Mouse (Mus musculus): ENCODE data around the gene Ppp1r7. TPM values are rescaled to one million over a fixed set of nuclear protein-coding genes. Genes with fewer than 3 reads are reported as not detected.
A peak's percentile ranks its signal among the peaks of the same experiment; 100 is the strongest.

Gene Ppp1r7
- polyA plus RNA-seq, 1 experiment from 2014 or later = 88.6 TPM

DNA sequence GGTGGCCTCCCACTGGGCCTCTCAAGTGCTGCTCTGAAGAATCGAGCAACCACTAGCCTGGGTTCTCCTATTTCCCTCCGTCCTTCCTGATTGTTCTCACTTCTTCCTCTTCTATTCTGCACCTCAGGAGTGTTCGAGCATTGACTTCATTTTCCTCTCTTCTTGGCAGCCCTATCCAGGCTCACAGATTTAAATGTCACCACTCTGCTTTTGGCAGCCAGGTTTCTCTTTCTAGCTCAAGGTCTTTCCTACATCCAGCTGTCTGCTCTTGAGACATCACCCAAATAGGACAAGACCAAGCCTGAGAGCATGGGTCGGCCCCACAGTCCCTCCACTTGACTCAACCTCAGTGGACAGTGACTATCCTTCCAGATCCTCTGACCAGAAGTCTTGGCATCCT, 20.0 kb downstream of the Ppp1r7 start:
- Histone ChIP-seq H3K27me3 (no peaks in the 10 kb centered on the region), H3K4me2 (no peak overlapping the region), H3K27ac (no peak overlapping the region), H3K4me1 (no peaks in the 10 kb centered on the region), H3K9ac (no peak overlapping the region), H3K9me3 (no peaks in the 10 kb centered on the region), H3K4me3 (replicated peaks) (no peak overlapping the region), H3K36me3 (replicated peaks) (peaks cover 91% of the 10 kb centered on the region)
- no peak for ATAC-seq (ENCODE audit: low FRiP score)
- WGBS = 89% methylated on average over 4 of the region's 4 CpGs

DNA sequence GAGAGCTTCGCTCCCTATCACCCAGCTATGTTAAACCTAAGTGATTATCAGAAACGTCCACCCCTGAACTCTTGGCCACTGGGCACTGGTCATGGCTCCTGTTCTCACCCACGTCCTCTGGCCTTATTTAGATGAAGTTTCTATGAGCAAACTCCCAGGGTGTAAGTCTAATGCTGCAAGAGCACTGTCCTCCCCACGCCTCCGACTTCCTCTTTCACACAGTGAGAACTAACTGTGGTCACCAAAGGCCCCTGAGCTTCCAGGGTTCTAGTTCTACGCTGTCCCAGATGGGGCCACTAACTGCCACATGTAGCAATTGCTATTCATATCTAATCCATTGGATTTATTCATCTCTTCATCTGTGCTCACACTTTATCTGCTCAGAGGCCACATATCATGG, 23.0 kb downstream of the Ppp1r7 start:
- Histone ChIP-seq H3K4me3 (replicated peaks) (no peak overlapping the region), H3K27me3 (no peaks in the 10 kb centered on the region), H3K36me3 (replicated peaks) (peaks cover 64% of the 10 kb centered on the region), H3K27ac (no peak overlapping the region), H3K9ac (no peak overlapping the region), H3K4me1 (no peaks in the 10 kb centered on the region), H3K4me2 (no peak overlapping the region), H3K9me3 (no peaks in the 10 kb centered on the region)
- no peak for ATAC-seq (ENCODE audit: low FRiP score)
- 94% methylated on average over 6 of the region's 6 CpGs for WGBS

DNA sequence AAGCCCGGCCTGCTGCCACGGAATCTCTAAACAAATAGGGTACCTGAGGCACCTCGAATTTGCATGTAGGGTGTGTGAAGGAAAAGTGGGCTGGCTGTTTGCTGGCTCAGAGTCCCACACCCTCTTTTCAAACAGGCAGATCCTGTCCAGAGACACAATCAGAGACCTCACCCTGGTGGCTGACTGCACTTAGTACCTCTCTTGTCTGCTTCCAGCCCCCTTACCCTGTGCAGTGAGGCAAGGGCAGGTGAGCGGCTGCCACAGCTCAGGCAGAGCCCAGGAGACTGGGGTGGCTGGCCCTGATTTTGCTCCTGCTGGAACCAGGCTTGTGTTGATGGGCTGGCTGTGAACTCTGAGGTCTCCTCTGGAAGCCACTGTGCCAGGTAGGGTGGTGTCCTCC, 31.0 kb downstream of the Ppp1r7 start, which contains the start of gene Ano7:
Ano7 (plus strand) TSS at position 266 of the 400 bp plus-strand sequence.
- Histone ChIP-seq H3K36me3 (replicated peaks) (no peaks in the 10 kb centered on the region), H3K4me2 (no peak within 1 kb of the TSS), H3K27ac (no peak within 1 kb of the TSS), H3K9me3 (no peaks in the 10 kb centered on the region), H3K4me1 (no peaks in the 10 kb centered on the region), H3K27me3 (no peaks in the 10 kb centered on the region), H3K9ac (no peak within 1 kb of the TSS), H3K4me3 (replicated peaks) (no peak within 1 kb of the TSS)
- WGBS = 80% methylated on average over 4 of the region's 4 CpGs
- ATAC-seq (ENCODE audit: low FRiP score) = no peak

DNA sequence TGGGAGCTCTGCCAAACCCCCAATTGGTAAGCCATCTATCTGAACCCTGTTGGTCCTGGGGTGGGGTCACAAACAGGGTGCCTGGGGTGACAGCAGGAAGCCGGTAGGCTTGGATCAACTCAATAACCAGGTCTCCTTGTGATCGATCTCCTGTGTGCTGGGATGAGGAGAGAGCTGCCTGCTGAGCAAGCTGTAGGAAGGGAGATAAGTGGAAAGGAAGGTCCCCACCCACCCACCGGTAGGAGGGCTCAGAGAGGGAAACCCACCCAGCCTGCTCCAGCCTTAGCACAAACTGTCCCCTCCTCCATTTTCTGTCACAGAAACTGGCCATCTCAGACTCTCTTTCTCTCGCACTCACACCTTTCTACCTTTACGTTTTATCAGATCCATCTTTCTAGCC, 34.7 kb downstream of the Ppp1r7 start:
- Histone ChIP-seq H3K4me3 (replicated peaks) (no peak overlapping the region), H3K9ac (no peak overlapping the region), H3K36me3 (replicated peaks) (no peaks in the 10 kb centered on the region), H3K27me3 (no peaks in the 10 kb centered on the region), H3K4me2 (no peak overlapping the region), H3K4me1 (no peaks in the 10 kb centered on the region), H3K27ac (no peak overlapping the region), H3K9me3 (no peaks in the 10 kb centered on the region)
- no peak for ATAC-seq (ENCODE audit: low FRiP score)
- 71% methylated on average over 5 of the region's 5 CpGs for WGBS

DNA sequence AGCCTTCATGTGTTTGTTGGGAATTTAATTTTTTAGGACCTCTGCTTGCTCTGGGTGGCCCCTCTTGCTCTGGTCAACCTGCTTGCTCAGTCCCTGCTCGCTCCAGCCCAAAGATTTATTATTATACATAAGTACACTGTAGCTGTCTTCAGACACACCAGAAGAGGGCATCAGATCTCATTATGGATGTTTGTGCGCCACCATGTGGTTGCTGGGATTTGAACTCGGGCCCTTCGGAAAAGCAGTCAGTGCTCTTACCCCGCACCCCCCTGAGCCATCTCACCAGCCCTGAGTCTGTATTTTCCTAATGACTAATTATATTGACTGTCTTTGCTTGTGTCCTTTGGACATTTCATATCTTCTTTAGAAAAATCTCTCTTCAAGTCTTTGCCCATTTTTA, 36.5 kb downstream of the Ppp1r7 start:
- no peaks in the 10 kb centered on the region for H3K36me3 ChIP-seq (replicated peaks)
- no peak overlapping the region for H3K27ac ChIP-seq
- no peak for ATAC-seq (ENCODE audit: low FRiP score)
- H3K9me3 ChIP-seq = no peaks in the 10 kb centered on the region
- H3K9ac ChIP-seq = no peak overlapping the region
- WGBS = 79% methylated on average over 5 of the region's 5 CpGs
- no peak overlapping the region for H3K4me3 ChIP-seq (replicated peaks)
- no peaks in the 10 kb centered on the region for H3K27me3 ChIP-seq
- no peaks in the 10 kb centered on the region for H3K4me1 ChIP-seq
- H3K4me2 ChIP-seq = no peak overlapping the region

DNA sequence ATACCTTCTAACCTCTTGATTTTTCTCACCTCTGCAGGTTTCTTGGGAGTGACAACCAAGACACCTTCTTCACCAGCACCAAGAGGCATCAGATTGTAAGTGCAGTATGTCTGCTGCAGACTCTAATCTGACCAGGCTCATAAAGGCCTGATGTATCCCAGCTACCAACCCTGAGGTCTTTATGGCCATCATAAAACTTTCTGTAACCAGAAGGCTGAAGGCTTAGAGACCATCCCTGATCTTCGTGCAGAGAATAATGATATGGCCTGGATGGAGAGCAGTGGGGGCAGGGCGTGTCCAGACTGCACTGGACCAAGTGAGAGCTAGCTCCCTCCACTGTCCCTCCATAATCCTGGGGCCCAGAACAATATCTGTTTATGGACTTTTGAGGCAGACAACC, 44.5 kb downstream of the Ppp1r7 start:
- Histone ChIP-seq H3K4me2 (no peak overlapping the region), H3K27me3 (0 out of 2 replicates have a peak, but pooled peaks cover 4% of the 10 kb centered on the region), H3K4me3 (replicated peaks) (no peak overlapping the region), H3K9me3 (no peaks in the 10 kb centered on the region), H3K27ac (no peak overlapping the region), H3K36me3 (replicated peaks) (no peaks in the 10 kb centered on the region), H3K4me1 (no peaks in the 10 kb centered on the region), H3K9ac (no peak overlapping the region)
- 59% methylated on average over 2 of the region's 2 CpGs for WGBS
- no peak for ATAC-seq (ENCODE audit: low FRiP score)

DNA sequence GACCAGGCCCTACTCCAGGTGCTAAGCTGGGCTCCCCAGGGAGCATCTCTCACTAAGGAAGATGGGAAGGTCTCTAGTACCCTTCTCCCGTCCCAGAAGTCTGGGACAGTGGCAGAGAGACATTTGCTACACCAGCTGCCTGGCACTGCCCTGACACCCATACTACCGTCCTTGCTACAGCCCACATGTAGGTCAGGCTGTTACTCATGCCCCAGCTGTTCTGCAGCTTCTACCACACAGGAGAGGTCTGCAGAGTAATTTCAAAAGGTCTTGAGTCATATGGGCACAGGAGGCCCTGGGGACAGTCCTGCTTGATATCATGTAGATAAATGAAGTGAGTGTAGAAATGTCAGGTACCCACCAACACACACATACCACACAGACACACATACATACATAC, 46.3 kb downstream of the Ppp1r7 start:
- H3K27ac ChIP-seq = no peak overlapping the region
- H3K9ac ChIP-seq = no peak overlapping the region
- H3K4me2 ChIP-seq = no peak overlapping the region
- H3K27me3 ChIP-seq = 0 out of 2 replicates have a peak, but pooled peaks cover 4% of the 10 kb centered on the region
- no peak overlapping the region for H3K4me3 ChIP-seq (replicated peaks)
- H3K4me1 ChIP-seq = no peaks in the 10 kb centered on the region
- 77% methylated on average over 2 of the region's 2 CpGs for WGBS
- H3K36me3 ChIP-seq (replicated peaks) = no peaks in the 10 kb centered on the region
- H3K9me3 ChIP-seq = no peaks in the 10 kb centered on the region
- ATAC-seq (ENCODE audit: low FRiP score) = no peak

DNA sequence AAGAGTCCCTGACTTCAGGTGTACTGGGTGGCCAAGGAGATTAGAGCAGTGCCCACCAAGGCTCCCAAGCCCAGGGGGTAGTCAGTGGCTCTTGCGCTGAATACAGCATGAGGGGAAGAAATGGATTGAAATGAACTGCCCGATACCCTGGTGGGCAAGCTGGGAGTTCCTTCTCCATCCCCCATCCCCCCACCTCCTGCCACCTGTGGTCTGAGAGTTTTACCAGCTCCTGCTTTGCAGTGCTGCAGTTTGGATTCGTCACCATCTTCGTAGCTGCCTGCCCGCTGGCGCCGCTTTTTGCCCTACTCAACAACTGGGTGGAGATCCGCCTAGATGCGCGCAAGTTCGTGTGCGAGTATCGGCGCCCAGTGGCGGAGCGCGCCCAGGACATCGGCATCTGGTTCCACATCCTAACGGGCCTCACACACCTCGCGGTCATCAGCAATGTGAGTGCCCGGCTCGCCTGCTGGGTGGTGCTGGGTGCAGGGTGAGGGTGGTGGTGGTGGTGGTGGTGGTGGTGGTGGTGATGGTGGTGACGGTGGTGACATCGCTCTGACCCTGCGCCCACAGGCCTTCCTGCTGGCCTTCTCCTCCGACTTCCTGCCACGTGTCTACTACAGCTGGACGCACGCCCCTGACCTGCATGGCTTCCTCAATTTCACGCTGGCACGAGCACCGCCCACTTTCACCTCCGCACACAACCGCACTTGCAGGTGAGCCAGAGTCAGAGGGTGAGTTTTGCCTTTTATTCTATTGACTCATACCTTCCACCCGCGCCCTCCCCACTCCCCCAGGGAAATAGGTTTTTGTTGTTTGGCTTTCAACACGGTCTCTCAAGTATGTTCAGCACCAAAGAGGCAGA, 58.8 kb downstream of the Ppp1r7 start:
- ATAC-seq (ENCODE audit: low FRiP score) = no peak
- H3K27ac ChIP-seq = no peak overlapping the region
- 0 out of 2 replicates have a peak overlapping the region, but pooled peaks have one; percentile 29 for H3K9ac ChIP-seq
- peaks cover 9% of the 10 kb centered on the region for H3K27me3 ChIP-seq
- peak overlapping the region; percentile 15 for H3K4me3 ChIP-seq (replicated peaks)
- no peaks in the 10 kb centered on the region for H3K9me3 ChIP-seq
- peaks cover 12% of the 10 kb centered on the region for H3K36me3 ChIP-seq (replicated peaks)
- H3K4me1 ChIP-seq = no peaks in the 10 kb centered on the region; the same call in 1 of the 2 replicates
- H3K4me2 ChIP-seq = peak overlapping the region; percentile 44
- 30% methylated on average over 38 of the region's 38 CpGs for whole genome bisulfite sequencing

DNA sequence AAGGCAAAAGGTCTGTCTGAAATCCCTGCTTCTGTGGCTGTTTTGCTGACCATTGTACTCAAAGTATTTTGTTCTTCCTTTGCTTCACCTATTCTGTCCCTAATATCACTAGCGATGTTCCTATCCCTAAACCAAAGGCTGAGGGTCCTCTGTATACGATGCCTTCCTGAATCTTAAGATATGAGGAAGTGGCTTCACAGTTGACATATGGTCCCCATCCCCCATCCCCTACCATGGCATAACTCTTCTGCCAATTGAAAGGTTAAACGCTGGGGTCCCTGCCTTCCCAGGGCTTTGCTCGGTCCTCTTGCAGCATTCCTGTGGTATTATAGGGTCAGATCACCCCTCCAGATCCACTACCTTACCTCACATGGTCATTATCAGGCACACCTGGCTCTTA, 60.7 kb downstream of the Ppp1r7 start:
- no peaks in the 10 kb centered on the region; the same call in 1 of the 2 replicates for H3K4me1 ChIP-seq
- no peak overlapping the region for H3K4me3 ChIP-seq (replicated peaks)
- H3K27ac ChIP-seq = no peak overlapping the region
- no peak overlapping the region for H3K4me2 ChIP-seq
- H3K9ac ChIP-seq = no peak overlapping the region
- WGBS = 91% methylated on average over 4 of the region's 4 CpGs
- no peaks in the 10 kb centered on the region for H3K9me3 ChIP-seq
- no peak for ATAC-seq (ENCODE audit: low FRiP score)
- peaks cover 32% of the 10 kb centered on the region for H3K36me3 ChIP-seq (replicated peaks)
- H3K27me3 ChIP-seq = peaks cover 9% of the 10 kb centered on the region

Small RNA genes lying within 50 kb of the gene (microRNA-seq; reads per million reads assigned to microRNA genes)
- gene Mir6345 (not detected), gene Mir6902 (not detected)

Other genes with a start within 250 kb of the Ppp1r7 start
- 129 and 140 TPM in 2 replicates for gene Kif1a, start 240.9 kb upstream of the Ppp1r7 start, polyA plus RNA-seq (2016; fragmentation: Nextera tagmentation; extraction: Ambion mirVana)
- not detected in 2 replicates for gene Agxt, start 207.6 kb upstream of the Ppp1r7 start, polyA plus RNA-seq (2016; fragmentation: Nextera tagmentation; extraction: Ambion mirVana)
- 0.13 and 0.27 TPM in 2 replicates for gene 2310007B03Rik, start 181.9 kb upstream of the Ppp1r7 start, polyA plus RNA-seq (2016; fragmentation: Nextera tagmentation; extraction: Ambion mirVana)
- 0.10 and 0.14 TPM in 2 replicates for gene Crocc2, start 174.1 kb upstream of the Ppp1r7 start, polyA plus RNA-seq (2016; fragmentation: Nextera tagmentation; extraction: Ambion mirVana)
- gene Sned1, start 107.0 kb upstream of the Ppp1r7 start, polyA plus RNA-seq (2016; fragmentation: Nextera tagmentation; extraction: Ambion mirVana) = 4.3 and 5.3 TPM in 2 replicates
- 31.7 and 33.5 TPM in 2 replicates for gene Mterf4, start 36.9 kb upstream of the Ppp1r7 start, polyA plus RNA-seq (2016; fragmentation: Nextera tagmentation; extraction: Ambion mirVana)
- gene Pask, start 628 bp downstream of the Ppp1r7 start, polyA plus RNA-seq (2016; fragmentation: Nextera tagmentation; extraction: Ambion mirVana) = 24.9 and 25.4 TPM in 2 replicates
- 0.05 TPM in 1 of 2 replicates, not detected in the other for gene Ano7, start 31.1 kb downstream of the Ppp1r7 start, polyA plus RNA-seq (2016; fragmentation: Nextera tagmentation; extraction: Ambion mirVana)
- gene Hdlbp, start 136.0 kb downstream of the Ppp1r7 start, polyA plus RNA-seq (2016; fragmentation: Nextera tagmentation; extraction: Ambion mirVana) = 97.6 and 106 TPM in 2 replicates
- gene Farp2, start 169.2 kb downstream of the Ppp1r7 start, polyA plus RNA-seq (2016; fragmentation: Nextera tagmentation; extraction: Ambion mirVana) = 4.6 and 5.0 TPM in 2 replicates

All from forebrain, embryonic 12.5 days (tissue).